Mouse (Mus musculus) layer of hippocampus, postnatal 10 days (tissue): ENCODE measurements around the gene Ripply3. TPM values are rescaled to one million over a fixed set of nuclear protein-coding genes. Genes with fewer than 3 reads are reported as not detected.

ENCODE experiments used
- DNase-seq, 2 experiments: peaks; one replicate each; pipeline ENCODE4 v3.0.0; 2021; ENCODE audit warnings: low spot score in 2 of 2
- total RNA-seq, 2 experiments: library from RNA; stranded (reverse); gene quantifications; 2 replicates each; pipeline ENCODE4 v1.2.3; 2021

The Ripply3 gene
- total RNA-seq, 2 experiments from 2014 or later, result 0.32 to 0.42 TPM

DNA sequence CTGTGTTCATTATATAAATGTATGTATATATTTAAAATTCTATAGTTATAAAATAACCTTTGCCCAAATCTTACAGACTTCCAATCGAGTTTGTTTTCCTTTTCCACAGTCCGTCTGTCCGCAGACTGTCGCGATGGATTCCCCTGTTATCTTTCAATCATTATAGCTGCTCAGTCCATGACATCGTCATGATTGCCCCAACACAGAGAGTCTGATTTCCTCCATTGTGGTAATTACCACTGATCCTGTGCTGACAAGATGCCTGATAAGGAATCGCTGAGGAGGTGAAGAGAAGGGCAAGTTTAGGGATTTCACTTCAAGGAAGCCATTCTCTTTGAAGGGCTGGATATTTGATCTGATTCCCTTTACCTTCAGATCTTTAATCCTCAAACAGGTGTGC lies 27.8 kb downstream of the Ripply3 start:
- DNase-seq, result no peak

DNA sequence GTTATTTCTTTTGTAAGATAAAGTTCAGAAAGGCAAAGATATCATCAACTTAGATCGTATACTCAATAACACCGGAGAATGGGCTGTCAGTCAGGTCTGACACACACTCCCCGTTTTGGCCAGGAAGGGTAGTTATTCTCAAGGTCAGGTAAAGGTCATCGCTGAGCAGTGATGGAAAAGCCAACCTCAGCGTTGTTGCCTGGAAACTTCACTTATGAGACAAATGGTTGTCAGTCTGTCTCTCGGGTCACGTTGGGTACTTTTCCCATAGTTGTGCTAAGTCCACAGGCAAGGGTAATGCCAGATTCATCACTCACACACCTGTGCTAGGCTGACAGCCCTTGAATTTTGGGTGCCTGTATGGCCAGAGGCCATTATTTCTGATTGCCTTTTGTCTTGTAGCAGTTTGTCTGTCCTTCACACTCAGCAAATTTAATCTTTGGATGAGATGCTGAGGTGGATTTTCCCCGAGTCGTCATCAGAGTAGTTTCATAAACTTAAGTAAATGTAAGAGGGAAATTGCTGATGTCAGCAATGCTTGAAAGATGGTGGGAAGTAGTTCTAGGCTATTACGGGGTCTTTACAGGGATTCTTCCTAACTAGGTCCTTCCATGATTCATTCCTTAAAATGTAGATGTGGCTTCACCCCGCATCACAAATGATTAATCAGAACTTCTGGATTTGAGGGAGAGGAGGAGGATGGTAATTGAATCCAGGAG lies 28.7 kb downstream of the Ripply3 start:
- no peak for DNase-seq

DNA sequence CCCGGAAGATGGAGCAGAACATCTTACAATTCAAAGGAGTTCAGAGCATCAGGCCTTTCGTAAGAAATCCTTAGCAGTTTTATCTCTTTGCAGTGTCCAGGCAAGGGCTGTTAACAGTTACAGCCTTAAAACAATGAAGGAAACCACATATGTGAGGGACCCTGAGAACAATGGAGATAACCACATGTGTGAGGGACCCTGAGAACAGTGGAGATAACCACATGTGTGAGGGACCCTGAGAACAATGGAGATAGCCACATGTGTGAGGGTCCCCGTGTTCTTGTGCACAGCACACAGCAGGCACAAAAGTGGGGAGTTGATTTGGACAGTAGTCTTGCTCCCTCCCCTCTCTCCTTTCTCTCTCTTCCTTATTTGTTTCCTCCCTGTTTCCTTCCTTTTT lies 29.9 kb downstream of the Ripply3 start:
- DNase-seq, result no peak

DNA sequence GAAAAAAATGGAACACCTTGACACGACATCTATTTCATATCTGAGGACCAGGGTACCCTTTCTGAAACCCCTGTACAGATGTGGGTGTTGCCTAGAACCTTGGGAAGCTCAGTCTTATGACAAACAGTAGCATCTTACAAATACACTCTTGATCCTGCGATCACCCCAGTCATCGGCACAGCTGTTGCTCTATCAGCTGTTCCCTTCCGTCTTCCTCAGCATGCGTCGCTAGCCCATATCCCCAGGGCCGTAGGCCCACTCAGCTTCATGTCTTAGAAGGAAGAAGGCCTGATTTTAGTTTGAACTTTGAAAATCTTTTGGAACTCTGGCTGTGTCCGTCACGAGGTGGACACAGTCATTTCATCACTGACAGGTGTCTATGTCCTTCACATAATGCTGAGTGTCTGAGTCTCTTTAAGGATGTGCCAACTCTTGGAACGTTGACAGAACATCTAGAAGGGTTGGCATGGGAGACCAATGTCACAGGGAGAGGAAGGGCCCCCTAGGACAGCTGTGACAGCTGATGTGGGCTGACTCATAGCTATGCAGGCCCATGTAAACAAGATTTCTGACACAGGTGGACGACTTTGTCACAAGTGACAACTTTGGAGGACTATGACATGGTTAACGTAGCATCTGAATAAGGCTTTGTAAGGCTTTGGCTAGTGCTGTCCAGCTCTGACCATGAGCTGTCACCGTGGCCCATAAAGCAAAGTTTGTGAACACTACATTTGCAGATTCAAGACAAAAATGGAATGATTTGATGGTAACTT lies 32.5 kb downstream of the Ripply3 start:
- DNase-seq, result no peak

DNA sequence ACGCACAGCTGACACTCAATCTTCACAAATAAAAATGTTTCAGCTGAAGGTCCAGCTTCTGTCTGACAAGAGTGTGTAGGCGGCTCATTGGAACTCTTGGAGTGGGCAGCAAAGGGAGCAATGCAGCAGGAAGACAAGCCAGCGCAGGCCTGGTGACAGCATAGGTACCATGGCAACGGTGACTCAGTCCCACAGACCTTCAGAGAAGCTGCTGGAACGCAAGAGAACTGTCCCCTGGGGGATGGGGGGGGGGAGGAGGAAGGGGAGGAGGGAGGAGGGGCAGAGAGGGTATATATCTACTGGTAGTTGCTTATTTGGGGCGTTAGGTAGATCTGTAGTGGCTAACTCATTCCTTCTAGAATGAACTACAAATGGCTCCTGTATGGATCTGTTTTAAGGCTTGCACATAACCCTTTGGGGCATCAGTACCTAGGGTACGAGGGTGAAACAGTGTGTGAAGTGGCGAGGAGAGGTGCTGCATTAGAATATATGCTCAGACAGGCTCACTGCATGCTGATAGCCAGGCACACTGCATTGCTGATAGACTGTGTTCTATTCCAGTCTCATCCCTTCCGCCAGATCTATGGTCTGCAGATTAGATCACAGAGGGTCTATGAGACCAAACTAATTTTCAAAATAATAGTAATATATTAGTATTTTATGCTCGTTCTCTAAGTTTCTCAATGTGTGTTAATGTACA lies 34.1 kb downstream of the Ripply3 start:
- peak; percentile 56 to 63 for DNase-seq

DNA sequence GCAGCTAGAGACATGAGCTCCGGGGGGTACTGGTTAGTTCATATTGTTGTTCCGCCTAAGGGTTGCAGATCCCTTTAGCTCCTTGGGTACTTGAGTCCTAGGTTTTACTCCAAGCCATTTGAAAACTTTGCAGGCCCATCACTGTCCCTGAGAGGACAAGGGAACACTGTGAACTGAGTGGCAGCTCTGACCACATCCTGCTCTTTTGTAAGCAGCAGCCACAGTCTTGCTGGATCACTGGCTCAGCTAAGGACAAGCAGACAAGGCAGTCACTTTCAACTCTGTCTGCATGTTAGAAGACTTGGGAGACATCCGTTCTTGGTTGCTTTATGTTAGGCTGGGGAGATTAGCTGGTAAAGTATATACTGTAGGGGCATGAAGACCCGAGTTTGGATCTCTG lies 35.6 kb downstream of the Ripply3 start:
- DNase-seq, result no peak

DNA sequence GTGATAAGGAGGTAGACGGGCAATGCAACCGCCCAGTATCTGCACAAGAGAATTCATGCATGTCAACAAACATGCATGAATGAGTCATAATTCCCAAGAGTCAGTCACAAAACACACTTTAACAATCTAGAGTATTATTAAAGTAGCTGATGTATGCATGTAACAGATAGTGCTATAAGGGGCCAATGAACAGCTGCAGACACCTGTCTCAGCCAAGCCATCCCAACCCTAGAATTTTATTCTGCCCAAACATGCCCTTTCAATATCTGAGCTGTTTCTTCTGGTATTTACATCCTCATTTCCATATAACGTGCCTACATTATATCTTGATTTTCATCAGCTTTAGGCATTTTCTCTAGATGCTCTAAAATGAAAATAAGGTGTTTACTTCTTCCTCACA lies 37.2 kb downstream of the Ripply3 start:
- DNase-seq, result no peak

DNA sequence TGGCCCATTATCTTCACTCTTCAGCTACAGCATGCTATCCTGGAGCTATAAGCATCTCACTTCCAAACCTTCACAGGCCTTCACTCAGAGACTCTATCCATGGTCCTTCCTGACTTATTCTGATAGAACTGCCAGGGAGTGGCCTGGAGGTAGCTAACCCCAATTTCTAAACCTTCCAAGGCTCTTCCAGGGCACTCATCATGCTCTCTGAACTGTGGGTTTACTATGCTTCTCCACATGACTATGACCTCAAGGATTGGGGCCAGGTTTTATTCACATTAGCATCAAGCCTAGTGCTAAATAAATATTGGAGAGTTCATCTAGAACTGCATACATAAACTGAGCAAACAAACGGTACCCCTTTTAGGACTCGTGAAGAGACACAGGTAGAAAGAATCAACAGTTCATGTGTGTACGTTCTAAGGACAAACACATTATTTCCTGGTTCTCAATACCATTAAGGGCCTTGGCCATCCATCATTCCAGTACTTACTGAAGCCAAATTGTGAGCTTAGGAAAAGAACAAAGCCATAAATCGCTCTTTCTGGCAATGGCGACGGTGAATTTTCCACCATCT lies 41.5 kb downstream of the Ripply3 start:
- no peak for DNase-seq

DNA sequence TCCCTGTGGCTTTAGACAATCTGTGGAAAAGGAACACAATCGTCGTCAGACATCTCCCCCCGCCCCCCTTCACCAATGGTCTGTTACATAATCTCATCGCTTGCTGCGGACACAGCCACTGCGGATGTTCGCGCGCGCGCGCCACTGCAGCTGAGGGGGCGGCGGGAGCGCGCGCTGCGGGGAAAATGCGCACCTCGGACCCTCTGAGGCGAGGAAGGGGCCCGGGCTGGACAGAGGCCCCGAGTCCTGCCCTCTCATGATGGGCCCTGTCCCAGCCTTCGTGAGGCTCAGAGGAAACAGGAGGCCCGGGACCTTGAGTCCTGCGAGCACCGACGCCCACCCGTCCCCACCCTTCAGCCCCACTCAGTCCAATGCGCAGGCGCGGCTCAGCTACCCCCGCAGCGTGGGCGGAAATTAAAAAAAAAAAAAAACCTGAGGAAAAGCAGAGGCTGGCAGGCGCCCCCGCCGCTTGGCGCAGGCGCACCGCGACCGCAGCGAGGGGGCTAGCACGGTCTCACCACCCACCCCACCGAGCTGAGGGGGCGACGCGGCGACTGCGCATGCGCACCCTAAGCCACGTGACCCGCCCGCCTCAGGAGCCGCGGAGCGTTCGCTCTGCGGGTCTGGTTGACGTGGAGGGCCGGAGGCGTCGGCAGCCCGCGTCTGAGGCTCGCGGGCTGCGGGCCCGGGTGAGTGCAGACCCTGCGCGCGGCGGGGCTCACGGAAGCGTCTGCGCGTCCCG lies 42.1 kb downstream of the Ripply3 start, which contains the start of gene Ttc3:
Gene Ttc3, plus strand, starts transcription at position 446 of the 742 bp plus-strand sequence.
- peak; percentile 95 to 98 for DNase-seq

DNA sequence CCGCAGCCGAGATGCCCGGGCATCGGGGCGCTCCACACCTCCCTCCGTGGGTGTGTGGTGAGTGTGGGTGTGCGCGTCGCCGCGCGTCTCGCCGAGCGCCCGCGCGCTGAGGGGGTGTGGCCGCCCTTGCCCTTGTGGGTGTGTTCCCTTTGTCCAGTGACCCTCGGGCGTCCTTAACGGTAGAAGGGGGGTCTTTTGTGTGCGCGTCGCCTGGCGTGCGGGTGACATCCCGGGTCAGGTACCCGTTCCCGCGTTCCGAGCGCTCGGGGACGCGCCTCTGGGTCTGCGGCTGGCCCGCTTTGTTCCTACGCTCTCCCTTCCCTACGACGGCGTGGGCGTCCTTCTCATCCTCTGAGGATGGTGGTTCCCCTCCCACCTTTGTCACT lies 42.7 kb downstream of the Ripply3 start:
- DNase-seq, result peak; percentile 74 to 78

DNA sequence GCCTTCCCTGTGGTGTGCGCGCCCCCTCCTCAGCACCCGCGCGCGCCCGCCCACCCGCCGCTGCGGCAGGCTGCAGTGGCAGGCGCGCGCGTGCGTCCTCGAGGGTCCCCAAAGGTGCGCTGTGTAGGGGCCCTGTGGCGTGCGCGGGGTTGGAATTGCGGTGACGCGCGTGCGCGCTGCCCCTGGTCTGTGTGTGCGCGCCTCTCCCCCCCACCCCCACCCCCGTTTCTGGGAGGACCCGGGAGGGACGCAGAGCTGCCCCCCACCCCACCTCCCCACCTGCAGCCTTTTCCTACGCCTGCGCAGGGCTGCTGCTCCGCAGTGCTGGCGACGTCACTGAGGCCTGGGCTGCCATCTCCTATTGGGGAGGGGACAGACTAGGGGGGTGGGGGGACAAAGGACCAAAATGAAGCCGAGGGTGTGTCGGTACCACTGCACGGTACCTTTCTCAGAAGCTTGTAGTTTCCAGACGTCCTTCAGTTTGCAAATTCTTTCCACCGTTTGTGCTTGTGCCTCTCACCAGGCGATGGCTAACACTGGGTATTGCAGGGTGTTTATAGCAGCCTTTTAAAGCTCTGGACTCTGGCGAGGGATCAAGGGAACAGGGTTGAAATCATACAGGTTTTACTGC lies 43.2 kb downstream of the Ripply3 start, which contains the start of gene Pigp:
Gene Pigp, minus strand, starts transcription at position 542 of the 631 bp plus-strand sequence.
- no peak for DNase-seq

DNA sequence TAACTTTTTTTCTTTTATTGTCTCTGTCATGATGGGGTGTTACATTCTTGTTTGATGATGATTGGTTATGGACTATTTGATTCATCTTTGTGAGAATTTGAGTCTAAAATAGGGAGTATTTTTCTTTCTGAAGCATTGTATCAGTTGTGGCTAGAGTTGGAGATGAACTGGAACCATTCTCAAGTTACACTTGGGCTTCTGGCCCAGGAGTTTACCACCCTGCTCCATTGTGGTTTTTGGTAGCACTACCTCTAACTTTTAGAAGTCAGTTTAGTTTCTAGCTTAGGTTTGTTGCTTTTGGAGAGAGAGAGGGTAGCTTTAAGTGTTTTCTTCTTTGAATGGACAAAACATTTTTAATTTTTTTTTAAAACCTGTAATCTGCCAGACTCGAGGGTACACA lies 51.2 kb downstream of the Ripply3 start:
- no peak for DNase-seq

DNA sequence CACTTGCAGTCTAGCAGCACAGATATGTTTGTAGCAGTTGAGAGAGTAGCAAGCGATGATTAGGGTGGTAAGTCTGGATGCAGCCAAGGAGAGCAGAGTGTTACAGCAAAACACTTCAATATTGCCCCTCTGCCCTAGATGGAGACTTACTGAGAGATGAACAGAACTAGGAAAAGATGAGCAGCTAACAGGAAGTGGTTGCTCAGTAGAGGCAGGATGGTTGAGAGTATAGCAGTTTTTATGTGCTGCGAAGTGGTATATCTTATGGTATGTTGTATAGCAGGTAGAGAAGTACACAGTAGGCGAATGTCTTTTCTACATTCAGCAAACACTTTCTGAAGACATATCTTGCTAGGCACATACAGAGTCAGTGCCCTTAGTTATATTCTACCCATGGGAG lies 55.1 kb downstream of the Ripply3 start:
- no peak for DNase-seq

Other genes with a start within 250 kb of the Ripply3 start
- under 1 TPM; 0.09 to 0.65 TPM for gene Sim2, start 243.5 kb upstream of the Ripply3 start, total RNA-seq
- gene Hlcs, start 14.8 kb upstream of the Ripply3 start, total RNA-seq, result 10 to 100 TPM; 12.1 to 14.1 TPM
- gene Ttc3, start 42.2 kb downstream of the Ripply3 start, total RNA-seq, result 100 to 1,000 TPM; 751 to 808 TPM
- 10 to 100 TPM; 42.8 to 55.0 TPM for gene Pigp, start 43.4 kb downstream of the Ripply3 start, total RNA-seq
- 10 to 100 TPM; 32.1 to 42.0 TPM for gene Vps26c, start 198.4 kb downstream of the Ripply3 start, total RNA-seq
- 10 to 100 TPM; 84.0 to 88.8 TPM for gene Dyrk1a, start 241.6 kb downstream of the Ripply3 start, total RNA-seq